ENCODE assay signal across 15 mouse cellular contexts in genomic region chr13:80947705-80948104, GRCm38 (mm10).
"Had no signal": no experiment of that assay in that cellular context is flagged by ENCODE, and none has a peak within 500 bp of the region (broad histone marks: within the 10 kb centered on the region; RNA-seq: fewer than 3 reads in every experiment).

No protein-coding gene starts in this region.

- H3K9me3 ChIP-seq: intestine, embryonic 15.5 days; kidney, embryonic 15.5 days; limb, embryonic 15.5 days; liver, embryonic 12.5 days; midbrain, embryonic 10.5 days; neural tube, embryonic 15.5 days had no signal

- H3K27ac ChIP-seq: intestine, embryonic 15.5 days; kidney, embryonic 15.5 days; limb, embryonic 15.5 days; liver, embryonic 12.5 days; midbrain, embryonic 10.5 days; neural tube, embryonic 15.5 days had no signal

- H3K4me3 ChIP-seq: intestine, embryonic 15.5 days; kidney, embryonic 15.5 days; limb, embryonic 15.5 days; liver, embryonic 12.5 days; midbrain, embryonic 10.5 days; myocyte; neural tube, embryonic 15.5 days had no signal

- H3K27me3 ChIP-seq: intestine, embryonic 15.5 days; kidney, embryonic 15.5 days; limb, embryonic 15.5 days; liver, embryonic 12.5 days; neural tube, embryonic 15.5 days had no signal

- H3K36me3 ChIP-seq: intestine, embryonic 15.5 days; kidney, embryonic 15.5 days; limb, embryonic 15.5 days; liver, embryonic 12.5 days; midbrain, embryonic 10.5 days; neural tube, embryonic 15.5 days had no signal

- DNase-seq: kidney, adult 18-20 months; kidney, postnatal 14 days; lung, embryonic 14.5 days; lung, postnatal 10 days; lung, postnatal 4 days; midbrain, embryonic 14.5 days; right cerebral cortex, postnatal 25 days; thymus, postnatal 4 days had no signal

- H3K4me1 ChIP-seq: kidney, embryonic 15.5 days; liver, embryonic 12.5 days; midbrain, embryonic 10.5 days; neural tube, embryonic 15.5 days had no signal

- H3K4me2 ChIP-seq: intestine, embryonic 15.5 days; kidney, embryonic 15.5 days; limb, embryonic 15.5 days; liver, embryonic 12.5 days; lung, embryonic 14.5 days; neural tube, embryonic 15.5 days had no signal

- ATAC-seq: intestine, embryonic 15.5 days; liver, embryonic 12.5 days had no signal

- H3K9ac ChIP-seq: intestine, embryonic 15.5 days; kidney, embryonic 15.5 days; limb, embryonic 15.5 days; liver, embryonic 12.5 days; lung, embryonic 14.5 days; neural tube, embryonic 15.5 days had no signal
